Mouse (Mus musculus) heart, adult 2 months (tissue): ENCODE data around the gene Gm4779. TPM values are rescaled to one million over a fixed set of nuclear protein-coding genes. Genes with fewer than 3 reads are reported as not detected.

Experiments
- DNase-seq, 2 experiments: peaks; one replicate each; pipeline ENCODE4 v3.0.0; 2021
- H3K27ac ChIP-seq: fragments of 200-600 bp; 2 replicates; pipeline ENCODE4 v1.8.1; 2022
- H3K27me3 ChIP-seq: fragments of 200-500 bp; 2 replicates; pipeline ENCODE4 v1.6.1; 2012; ENCODE audit warnings: mild to moderate bottlenecking, low read length, inconsistent platforms, mixed read lengths; ENCODE audit not compliant: control insufficient read depth, insufficient read depth
- H3K36me3 ChIP-seq: fragments of 200-500 bp; 2 replicates; pipeline ENCODE4 v1.6.1; 2012; ENCODE audit warnings: low read length, inconsistent platforms; ENCODE audit not compliant: control insufficient read depth, insufficient read depth
- H3K4me1 ChIP-seq: fragments of 200-500 bp; 2 replicates; pipeline ENCODE4 v1.6.1; 2011; ENCODE audit warnings: low read length; ENCODE audit not compliant: control insufficient read depth, insufficient read depth
- H3K4me3 ChIP-seq: fragments of 200-600 bp; 2 replicates; pipeline ENCODE4 v1.8.1; 2022
- H3K79me2 ChIP-seq: fragments of 200-500 bp; replicated peaks from 2 replicates; pipeline ENCODE4 v1.6.1; 2012; ENCODE audit warnings: mild to moderate bottlenecking, inconsistent platforms, low read length, moderate library complexity, mixed read lengths; ENCODE audit not compliant: control insufficient read depth, insufficient read depth
- H3K9ac ChIP-seq: fragments of 200-500 bp; 2 replicates; pipeline ENCODE4 v1.6.1; 2012; ENCODE audit warnings: low read depth, mild to moderate bottlenecking, control low read depth, inconsistent platforms, low read length, mixed read lengths
- CTCF ChIP-seq: fragments of 200-600 bp; IDR thresholded peaks from 2 replicates; pipeline ENCODE4 v1.8.1; 2022; ENCODE audit warnings: antibody characterized with exemption, mild to moderate bottlenecking, moderate library complexity
- EP300 ChIP-seq: fragments of 200-500 bp; IDR thresholded peaks from 2 replicates; pipeline ENCODE4 v1.6.1; 2011; ENCODE audit warnings: low read depth, low read length, control low read depth; ENCODE audit not compliant: insufficient read depth
- POLR2A ChIP-seq: fragments of 200-500 bp; IDR thresholded peaks from 2 replicates; pipeline ENCODE4 v1.6.1; 2011; ENCODE audit warnings: mild to moderate bottlenecking, low read depth, low read length, control low read depth; ENCODE audit not compliant: insufficient read depth
- WGBS: fragments of 180-500 bp; shearing (Covaris S2); methylation state at CpG from one replicate; pipeline ENCODE4 v1.1.7; 2018; 5-methylcytosine and 5-hydroxymethylcytosine counted together
- intact Hi-C: fragments of 180-260 bp; cut with DNase I; formaldehyde crosslinking; loops from one replicate; pipeline ENCODE4 v1.15.1; 2025
- polyA plus RNA-seq: library from polyadenylated mRNA; depleted of rRNA; stranded (reverse); fragments of >200 nt; gene quantifications from 2 replicates; pipeline ENCODE4 v1.2.3, GENCODE M21; 2012
- total RNA-seq, 2 experiments: library from RNA; stranded (reverse); gene quantifications; 2 replicates each; pipeline ENCODE4 v1.2.3; 2021

Gene Gm4779
- total and polyA plus RNA-seq, 3 experiments: 0.26 TPM; not detected in 2

- no peaks in the 10 kb centered on the region for H3K27me3 ChIP-seq
- WGBS: 25% methylated on average over 5 of the region's 5 CpGs
- H3K36me3 ChIP-seq: no peaks in the 10 kb centered on the region
- H3K27ac ChIP-seq: no peak overlapping the region
- H3K9ac ChIP-seq: no peak overlapping the region
- no peaks in the 10 kb centered on the region; the same call in 1 of the 2 replicates for H3K4me1 ChIP-seq
- DNase-seq: peak; percentile 27 to 50
- TF ChIP-seq CTCF (peak; percentile 89), EP300 (no peak), POLR2A (no peak)
- intact Hi-C loops: loop anchor here (5.0 to 10.0 kb wide), 2 partner anchors 97 to 155 kb away; no protein-coding TSS in a partner anchor
- H3K79me2 ChIP-seq: no peaks in the 10 kb centered on the region
- H3K4me3 ChIP-seq: no peak overlapping the region
These were observed 22.2 kb downstream of the Gm4779 start for GRCm38 (mm10) chrX:101772035-101772434.

GRCm38 (mm10) chrX:101770307-101770706 lies 23.9 kb downstream of the Gm4779 start:
- 42% methylated on average over 3 of the region's 3 CpGs for WGBS

DNA sequence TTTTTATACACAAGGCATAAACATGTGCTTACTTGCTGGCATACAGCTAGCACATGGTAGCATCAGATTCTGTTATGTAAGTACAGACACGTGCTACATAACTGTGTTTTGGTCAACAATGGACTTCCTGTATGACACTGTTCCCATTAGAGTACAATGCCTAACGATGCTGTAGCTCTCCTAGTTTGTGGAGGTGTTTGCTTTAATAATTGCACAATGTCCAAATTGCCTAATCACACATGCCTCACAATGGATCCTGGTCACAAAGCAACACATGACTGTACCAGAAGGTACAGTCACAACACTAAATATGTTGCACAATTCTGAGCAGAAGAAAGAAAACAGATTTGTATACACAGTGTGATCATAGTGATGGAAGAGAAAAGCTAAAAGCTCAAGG lies 24.7 kb downstream of the Gm4779 start:
- Histone ChIP-seq H3K79me2 (no peaks in the 10 kb centered on the region), H3K9ac (no peak overlapping the region), H3K27me3 (no peaks in the 10 kb centered on the region), H3K27ac (no peak overlapping the region), H3K4me3 (no peak overlapping the region), H3K36me3 (no peaks in the 10 kb centered on the region), H3K4me1 (no peaks in the 10 kb centered on the region; the same call in 1 of the 2 replicates)
- intact Hi-C loops: no loop called here
- 45% methylated on average over 2 of the region's 2 CpGs for WGBS
- TF ChIP-seq EP300 (no peak), CTCF (no peak), POLR2A (no peak)
- DNase-seq: no peak

More at GRCm38 (mm10) chrX:101770307-101770706, 23.9 kb downstream of the Gm4779 start:
- TF ChIP-seq POLR2A: no peak
- TF ChIP-seq CTCF: no peak
- TF ChIP-seq EP300: no peak
- intact Hi-C loops: loop anchor here (5.0 to 10.0 kb wide), 2 partner anchors 96 to 153 kb away; no protein-coding TSS in a partner anchor
- H3K4me1 ChIP-seq: no peaks in the 10 kb centered on the region; the same call in 1 of the 2 replicates
- DNase-seq: no peak
- no peak overlapping the region for H3K9ac ChIP-seq
- H3K27me3 ChIP-seq: no peaks in the 10 kb centered on the region
- no peaks in the 10 kb centered on the region for H3K79me2 ChIP-seq
- H3K4me3 ChIP-seq: no peak overlapping the region
- no peak overlapping the region for H3K27ac ChIP-seq
- no peaks in the 10 kb centered on the region for H3K36me3 ChIP-seq

GRCm38 (mm10) chrX:101767280-101767679 lies 26.9 kb downstream of the Gm4779 start:
- intact Hi-C loops: no loop called here
- Histone ChIP-seq H3K36me3 (no peaks in the 10 kb centered on the region), H3K79me2 (no peaks in the 10 kb centered on the region), H3K4me3 (no peak overlapping the region), H3K4me1 (no peaks in the 10 kb centered on the region; the same call in 1 of the 2 replicates), H3K27ac (no peak overlapping the region), H3K9ac (no peak overlapping the region), H3K27me3 (no peaks in the 10 kb centered on the region)
- whole genome bisulfite sequencing: 58% methylated on average over 7 of the region's 7 CpGs
- TF ChIP-seq POLR2A: no peak
- TF ChIP-seq EP300: no peak
- no peak for TF ChIP-seq CTCF
- no peak for DNase-seq

- H3K27me3 ChIP-seq: no peaks in the 10 kb centered on the region
- no peaks in the 10 kb centered on the region for H3K36me3 ChIP-seq
- no peak overlapping the region for H3K27ac ChIP-seq
- no peak for DNase-seq
- H3K9ac ChIP-seq: no peak overlapping the region
- TF ChIP-seq CTCF: no peak
- intact Hi-C loops: no loop called here
- no peak overlapping the region for H3K4me3 ChIP-seq
- no peaks in the 10 kb centered on the region for H3K79me2 ChIP-seq
- H3K4me1 ChIP-seq: no peaks in the 10 kb centered on the region
- WGBS: 64% methylated on average over 4 of the region's 4 CpGs
These were observed 29.1 kb downstream of the Gm4779 start for GRCm38 (mm10) chrX:101765111-101765510.

- H3K27ac ChIP-seq: no peak overlapping the region
- H3K79me2 ChIP-seq: no peaks in the 10 kb centered on the region
- no peaks in the 10 kb centered on the region for H3K4me1 ChIP-seq
- DNase-seq: no peak
- intact Hi-C loops: no loop called here
- no peak overlapping the region for H3K9ac ChIP-seq
- no peaks in the 10 kb centered on the region for H3K36me3 ChIP-seq
- H3K4me3 ChIP-seq: no peak overlapping the region
- H3K27me3 ChIP-seq: no peaks in the 10 kb centered on the region
- TF ChIP-seq CTCF: no peak
- TF ChIP-seq POLR2A: no peak
- TF ChIP-seq EP300: no peak
- 72% methylated on average over 5 of the region's 5 CpGs for WGBS
These were observed 29.6 kb downstream of the Gm4779 start for GRCm38 (mm10) chrX:101764621-101765020.
